Mouse (Mus musculus) cerebellum, postnatal 25 days (tissue): ENCODE measurements at regions not wholly inside any gene's neighbourhood (a gene's known extent, or its start where the extent isn't known, plus 50 kb on each side); places are given as distances from the start of the nearest gene placed in this dataset.

Experiments
- DNase-seq, 2 experiments: peaks; one replicate each; pipeline ENCODE4 v3.0.0; 2021; ENCODE audit warnings: mixed read lengths in 2 of 2

DNA sequence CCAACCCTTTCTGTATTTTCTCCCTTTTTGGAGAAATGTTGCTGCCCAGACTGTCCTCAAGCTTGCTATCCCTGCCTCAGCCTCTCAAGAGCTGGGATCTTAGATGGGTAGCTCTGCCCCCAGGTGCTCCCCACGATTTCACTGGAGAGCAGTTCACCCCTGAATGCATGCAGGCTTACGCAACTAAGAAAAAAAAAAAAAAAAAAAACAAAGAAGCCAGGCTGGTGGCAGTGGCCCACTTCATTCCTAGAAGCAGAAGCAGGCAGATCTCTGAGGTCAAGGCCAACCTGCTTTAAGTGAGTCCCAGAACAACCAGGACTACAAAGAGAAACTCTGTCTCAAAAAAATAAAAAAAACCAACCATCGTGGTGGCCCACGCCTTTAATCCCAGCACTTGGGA, 51.2 kb upstream of the Fbxo11 start:
- no peak for DNase-seq

- no peak for DNase-seq
Measured at GRCm38 (mm10) chr17:88118714-88119113, 53.6 kb upstream of the Fbxo11 start.

- DNase-seq = no peak
Measured at GRCm38 (mm10) chr17:88123711-88124110, 58.6 kb upstream of the Fbxo11 start.

DNA sequence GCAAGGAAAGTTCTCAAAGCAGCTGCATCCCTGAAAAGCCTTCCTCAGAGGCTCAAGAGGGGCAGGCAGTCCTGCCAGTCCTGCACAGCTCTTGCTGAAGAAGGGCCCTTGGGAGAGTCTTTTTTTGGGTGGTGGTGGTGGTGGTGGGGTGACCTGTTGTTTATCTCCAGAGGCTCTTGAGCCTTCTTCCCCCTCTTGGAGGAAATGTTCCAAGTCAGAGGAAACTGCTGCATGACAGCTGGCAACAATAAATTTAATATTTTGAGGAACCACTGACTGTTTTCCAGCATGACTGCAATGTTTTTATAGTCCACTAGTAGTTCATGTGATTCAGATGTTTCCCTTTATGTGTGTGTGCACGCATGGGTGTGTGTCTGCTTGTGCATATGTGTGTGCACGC, 62.0 kb upstream of the Fbxo11 start:
- no peak for DNase-seq

GRCm38 (mm10) chr17:88131297-88131696, 66.2 kb upstream of the Fbxo11 start:
- DNase-seq = no peak

DNA sequence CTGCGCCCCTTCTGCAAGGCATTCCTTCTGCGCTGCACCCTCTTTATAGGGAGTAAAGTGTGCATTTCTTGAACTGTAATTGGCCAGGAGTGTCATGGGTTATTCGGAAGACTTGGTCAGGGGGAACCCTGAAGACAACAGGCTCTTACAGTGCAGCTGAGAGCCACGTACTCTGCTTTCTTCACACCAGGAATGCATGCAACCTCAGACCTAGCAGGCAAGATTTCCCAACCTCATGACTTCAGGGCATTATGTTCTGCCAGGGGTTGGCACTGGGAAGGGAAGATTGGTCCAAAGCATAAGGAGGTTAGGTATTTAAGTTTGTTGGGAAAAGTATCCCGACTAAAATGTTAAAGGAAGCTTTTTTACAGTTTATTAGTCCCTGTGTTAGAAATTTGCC, 66.9 kb upstream of the Fbxo11 start:
- DNase-seq = no peak

DNA sequence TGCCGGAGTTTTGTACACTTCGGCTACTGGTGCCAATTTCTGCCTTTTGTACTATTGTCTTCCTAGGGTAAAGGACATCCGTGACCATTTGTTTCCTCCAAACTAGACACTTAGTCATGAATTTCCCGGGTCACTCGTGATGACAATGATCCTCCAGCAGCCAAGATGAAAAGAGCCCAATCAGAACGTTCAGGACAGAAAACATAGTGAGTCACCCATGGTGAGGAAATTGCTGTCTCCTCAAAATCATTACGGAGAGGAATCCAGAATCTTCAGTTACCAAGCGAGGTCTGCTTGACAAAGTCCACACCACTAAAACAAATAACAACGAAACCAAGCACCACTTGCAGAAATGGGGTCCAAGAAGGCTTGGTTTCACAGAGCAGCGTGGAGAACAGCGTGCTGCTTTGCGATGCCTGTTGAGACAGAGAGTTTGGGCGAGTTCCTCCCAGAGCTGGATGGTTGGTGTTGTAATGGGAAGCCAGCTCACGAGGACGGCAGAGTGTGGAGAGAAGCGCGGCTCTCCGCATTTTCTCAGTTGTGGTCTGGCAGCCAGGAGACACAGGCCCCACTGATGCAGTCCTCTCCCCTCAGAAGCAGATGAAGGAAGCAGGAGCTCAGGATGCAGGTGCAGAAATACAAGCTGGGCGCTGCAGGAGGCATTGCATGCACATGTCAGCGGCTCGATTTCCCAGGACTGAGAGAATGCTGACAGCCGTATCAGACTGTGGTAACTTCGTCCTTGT, 67.7 kb upstream of the Fbxo11 start:
- peak in 1 of 2 experiments; percentile 5 for DNase-seq

DNA sequence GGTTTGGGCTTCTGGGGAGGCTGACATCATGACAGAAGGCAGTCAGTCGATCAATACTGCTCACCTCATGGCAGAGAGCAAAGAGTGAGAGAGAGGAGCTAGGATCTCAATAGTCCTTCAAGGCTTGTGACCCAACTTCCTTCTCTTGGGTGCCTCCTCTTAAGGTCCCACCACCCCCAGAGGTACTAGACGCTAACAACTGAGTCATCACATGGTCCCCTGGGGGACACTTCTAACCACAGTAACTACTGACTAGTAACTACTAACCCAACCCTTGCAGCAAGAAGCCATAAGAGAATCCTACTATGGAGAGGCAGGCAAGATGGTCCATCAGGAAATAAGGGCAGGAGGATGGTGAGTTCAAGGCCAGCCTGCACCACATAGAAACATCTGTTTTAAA, 69.5 kb upstream of the Fbxo11 start:
- no peak for DNase-seq

DNA sequence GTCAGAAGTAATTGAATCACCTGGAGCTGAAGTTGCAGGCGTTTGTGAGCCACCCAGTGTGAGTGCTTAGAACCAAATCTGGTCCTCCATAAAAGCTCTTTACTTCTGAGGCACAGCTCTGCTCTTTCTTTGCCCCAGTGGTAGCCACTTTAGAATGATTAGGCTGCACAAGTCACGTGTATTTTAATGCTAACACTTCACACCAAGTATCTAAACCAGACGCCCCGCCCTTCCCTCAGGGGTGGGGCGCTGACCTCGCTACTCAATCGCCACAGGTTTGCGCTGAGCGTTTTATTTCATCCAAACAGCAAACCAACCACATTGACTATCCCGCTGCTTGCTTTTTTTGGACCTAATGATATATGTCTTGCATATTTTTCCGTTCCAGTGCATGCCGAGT, 76.4 kb upstream of the Fbxo11 start:
- DNase-seq = no peak

DNA sequence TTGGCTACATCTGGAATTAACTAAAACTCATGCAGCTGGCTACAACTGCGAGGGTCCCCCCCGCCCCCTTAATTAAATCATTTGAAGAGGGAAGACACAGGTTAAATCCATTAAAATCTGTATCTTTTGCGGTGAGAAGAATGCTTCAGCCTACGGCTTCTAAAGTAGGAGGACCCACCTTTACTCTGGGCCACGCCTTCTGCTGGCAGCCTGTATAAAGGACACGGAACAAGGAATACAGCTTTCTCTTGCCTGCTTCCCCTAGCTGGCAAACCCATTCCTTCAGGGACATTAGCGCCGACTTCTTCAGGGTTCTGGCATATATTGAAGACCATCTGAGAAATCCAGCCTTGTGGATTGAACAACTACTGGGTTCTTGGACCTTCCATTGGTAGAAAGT, 76.9 kb upstream of the Fbxo11 start:
- DNase-seq = no peak

DNA sequence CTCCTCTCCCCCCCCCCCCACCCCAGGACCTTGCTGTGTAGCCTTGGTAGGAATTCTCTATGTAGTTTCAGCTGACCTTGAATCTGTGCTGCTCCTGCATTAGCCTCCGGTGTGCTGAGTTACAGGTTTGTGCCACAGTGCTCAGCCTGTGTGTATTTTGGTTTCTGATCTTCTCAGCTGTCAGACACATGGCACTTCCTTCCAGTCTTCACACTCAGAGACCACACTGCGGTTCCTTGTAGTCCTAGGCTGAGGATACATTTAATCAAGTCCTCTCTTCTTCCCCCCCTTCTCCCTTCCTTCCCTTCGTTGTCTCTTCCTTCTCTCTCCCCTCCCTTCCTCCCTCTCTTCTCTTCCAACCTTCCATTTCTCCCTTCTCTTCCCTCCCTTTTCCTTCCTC, 77.7 kb upstream of the Fbxo11 start:
- DNase-seq = no peak

DNA sequence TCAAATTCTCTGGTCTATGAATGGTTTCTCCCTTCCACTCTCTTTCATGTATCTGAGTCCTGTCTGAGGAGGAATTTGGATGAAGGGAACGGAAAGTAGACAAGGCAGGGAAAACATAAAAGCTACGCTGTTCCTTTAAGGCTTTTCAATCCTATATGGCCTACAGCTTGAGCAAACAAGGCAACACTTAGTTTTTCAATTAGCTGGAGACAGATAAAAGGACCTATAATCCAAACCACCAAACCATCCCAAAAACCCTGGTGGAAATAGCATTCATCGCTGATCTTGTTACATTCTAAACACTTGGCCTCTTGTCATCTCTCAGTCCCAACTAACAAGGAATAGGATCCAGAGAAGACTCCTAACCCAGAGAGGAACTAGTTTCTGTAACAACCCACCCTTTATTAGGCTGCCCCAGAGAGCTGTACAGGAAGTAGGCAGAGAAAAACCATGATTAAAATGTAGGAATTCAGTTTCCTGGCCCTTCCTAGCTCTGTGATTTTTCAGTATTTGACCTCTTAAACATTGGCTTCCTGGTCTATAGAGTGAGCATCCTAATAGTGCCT, 78.4 kb upstream of the Fbxo11 start:
- DNase-seq = no peak

GRCm38 (mm10) chr17:88158550-88158949, 93.5 kb upstream of the Fbxo11 start:
- no peak for DNase-seq

GRCm38 (mm10) chr17:88159212-88159668, 94.1 kb upstream of the Fbxo11 start:
- peak; percentile 33 to 49 for DNase-seq

GRCm38 (mm10) chr17:88159851-88160676, 95.0 kb upstream of the Fbxo11 start:
- DNase-seq = peak; percentile 8 to 14

GRCm38 (mm10) chr17:88160677-88161001, 95.5 kb upstream of the Fbxo11 start:
- DNase-seq = no peak

DNA sequence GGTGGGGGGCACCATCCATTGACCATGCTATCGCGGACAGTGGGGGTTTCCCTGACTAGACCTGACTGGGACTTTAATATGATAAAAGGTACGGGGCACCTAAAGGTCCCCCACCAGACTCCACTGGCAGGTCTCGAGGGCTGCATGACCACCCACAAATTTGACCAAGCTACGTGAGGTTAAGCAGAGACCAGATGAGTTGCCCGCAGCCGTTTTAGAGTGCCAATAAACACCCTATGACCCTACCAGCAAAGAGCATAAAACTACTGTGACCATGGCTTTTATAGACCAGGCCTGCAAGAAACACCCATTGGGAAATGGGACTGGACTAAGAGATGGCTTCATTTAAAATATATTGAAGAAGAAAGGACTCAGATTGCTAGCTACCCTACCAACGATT, 96.7 kb upstream of the Fbxo11 start:
- DNase-seq = no peak

- DNase-seq = no peak
Measured at GRCm38 (mm10) chr17:88164805-88165204, 99.7 kb upstream of the Fbxo11 start.

- DNase-seq = no peak
Measured at GRCm38 (mm10) chr17:88165811-88166210, 100.7 kb upstream of the Fbxo11 start.

DNA sequence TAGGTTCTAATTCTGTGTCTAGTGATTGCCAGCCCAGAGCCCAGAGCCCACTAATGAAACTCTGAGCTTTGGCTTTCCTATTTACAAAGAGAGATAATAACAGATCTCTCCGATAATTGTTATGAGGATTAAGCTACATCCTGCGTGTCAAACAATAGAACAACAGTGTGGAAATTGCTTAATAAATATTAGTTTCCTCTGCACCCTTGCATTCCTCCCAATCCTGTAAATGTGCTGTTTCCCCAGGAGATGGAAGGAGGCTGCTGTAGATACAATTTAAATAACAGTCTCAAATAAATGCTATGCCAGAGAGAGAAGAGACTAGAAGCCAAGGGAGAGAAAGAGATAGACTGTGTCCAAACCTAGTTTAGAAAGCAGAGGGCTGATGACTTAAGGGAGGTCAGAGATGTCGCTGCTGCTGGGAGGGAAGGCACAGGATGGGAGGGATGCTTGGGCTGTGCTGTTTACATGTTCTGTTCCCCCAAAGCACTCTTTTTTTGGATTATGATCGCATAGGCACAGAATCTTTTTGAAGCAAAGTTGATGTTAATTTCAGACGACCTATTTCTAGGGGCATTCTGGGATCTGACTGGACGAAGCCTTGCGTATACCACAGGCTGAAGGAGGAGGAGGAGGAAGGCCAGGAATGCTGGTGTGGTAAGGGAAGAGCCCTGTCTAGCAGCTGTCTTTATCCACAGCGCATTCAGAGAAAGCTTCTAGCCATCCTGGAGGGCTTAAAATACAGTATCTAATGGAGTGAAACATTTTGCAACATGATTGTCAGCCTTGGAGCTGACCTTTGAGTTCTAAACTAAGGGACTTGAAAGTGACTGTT, 103.4 kb upstream of the Fbxo11 start:
- no peak for DNase-seq

- no peak for DNase-seq
Measured at GRCm38 (mm10) chr17:88171606-88172005, 106.5 kb upstream of the Fbxo11 start.

GRCm38 (mm10) chr17:88173354-88174032, 108.4 kb upstream of the Fbxo11 start:
- no peak for DNase-seq
